Mouse (Mus musculus) thymus, adult 2 months (tissue): ENCODE results near the gene Tmem37. TPM values are rescaled to one million over a fixed set of nuclear protein-coding genes. Genes with fewer than 3 reads are reported as not detected.

Experiments used
- DNase-seq: peaks from one replicate; pipeline ENCODE4 v3.0.0; 2021
- H3K27ac ChIP-seq: fragments of 200-500 bp; 2 replicates; pipeline ENCODE4 v1.5.1; 2012; ENCODE audit warnings: low read length, control low read depth; ENCODE audit not compliant: control insufficient read depth, insufficient read depth
- H3K27me3 ChIP-seq: fragments of 200-500 bp; 2 replicates; pipeline ENCODE4 v1.6.1; 2012; ENCODE audit warnings: mild to moderate bottlenecking, low read length, moderate library complexity, mixed read lengths; ENCODE audit not compliant: control insufficient read depth, insufficient read depth
- H3K36me3 ChIP-seq: fragments of 200-500 bp; 2 replicates; pipeline ENCODE4 v1.6.1; 2012; ENCODE audit warnings: mild to moderate bottlenecking, low read length, moderate library complexity; ENCODE audit not compliant: control insufficient read depth, insufficient read depth
- H3K4me1 ChIP-seq: fragments of 200-500 bp; replicated peaks from 2 replicates; pipeline ENCODE4 v1.6.1; 2012; ENCODE audit warnings: low read length; ENCODE audit not compliant: control insufficient read depth, insufficient read depth
- H3K4me3 ChIP-seq: fragments of 200-500 bp; 2 replicates; pipeline ENCODE4 v1.5.1; 2012; ENCODE audit warnings: mild to moderate bottlenecking, low read length, control low read depth, moderate library complexity; ENCODE audit not compliant: control insufficient read depth, insufficient read depth
- CTCF ChIP-seq: fragments of 200-500 bp; IDR thresholded peaks from 2 replicates; pipeline ENCODE4 v1.5.1; 2012; ENCODE audit warnings: mild to moderate bottlenecking, control low read depth, low read length, moderate library complexity, borderline replicate concordance; ENCODE audit not compliant: control insufficient read depth, poor library complexity, insufficient read depth; ENCODE audit errors: extremely low read depth
- POLR2A ChIP-seq: fragments of 200-500 bp; IDR thresholded peaks from 2 replicates; pipeline ENCODE4 v1.6.1; 2012; ENCODE audit warnings: mild to moderate bottlenecking, low read length, control low read depth, moderate library complexity; ENCODE audit not compliant: control insufficient read depth, poor library complexity, insufficient read depth; ENCODE audit errors: extremely low read depth
- WGBS: fragments of 180-500 bp; shearing (Covaris S2); methylation state at CpG from one replicate; pipeline ENCODE4 v1.1.7; 2018; 5-methylcytosine and 5-hydroxymethylcytosine counted together
- polyA plus RNA-seq: library from polyadenylated mRNA; depleted of rRNA; stranded (reverse); fragments of >200 nt; gene quantifications from 2 replicates; pipeline ENCODE4 v1.2.3, GENCODE M21; 2012

Gene Tmem37
- polyA plus RNA-seq, 1 experiment = 18.5 TPM

- Histone ChIP-seq H3K36me3 (no peaks in the 10 kb centered on the region), H3K27ac (no peak overlapping the region), H3K27me3 (peaks cover 12% of the 10 kb centered on the region; the same call in 1 of the 2 replicates), H3K4me3 (no peak overlapping the region), H3K4me1 (0 out of 2 replicates have a peak, but pooled peaks cover 5% of the 10 kb centered on the region)
- no peak for TF ChIP-seq POLR2A
- DNase-seq = no peak
- 17% methylated on average over 16 of the region's 16 CpGs for WGBS
These were observed 974 bp downstream of the Tmem37 start for GRCm38 (mm10) chr1:120072900-120073299.

- Histone ChIP-seq H3K4me3 (no peak overlapping the region), H3K36me3 (no peaks in the 10 kb centered on the region), H3K27ac (no peak overlapping the region), H3K4me1 (0 out of 2 replicates have a peak, but pooled peaks cover 5% of the 10 kb centered on the region), H3K27me3 (peaks cover 12% of the 10 kb centered on the region; the same call in 1 of the 2 replicates)
- over 99% methylated on average over 4 of the region's 4 CpGs for WGBS
- no peak for TF ChIP-seq POLR2A
- TF ChIP-seq CTCF = no peak
- no peak for DNase-seq
These were observed 2.7 kb downstream of the Tmem37 start for GRCm38 (mm10) chr1:120071133-120071532.

GRCm38 (mm10) chr1:120070168-120070567 is 3.7 kb downstream of the Tmem37 start:
- Histone ChIP-seq H3K27me3 (peaks cover 12% of the 10 kb centered on the region; the same call in 1 of the 2 replicates), H3K27ac (no peak overlapping the region), H3K4me1 (0 out of 2 replicates have a peak, but pooled peaks cover 5% of the 10 kb centered on the region), H3K4me3 (no peak overlapping the region), H3K36me3 (no peaks in the 10 kb centered on the region)
- DNase-seq = no peak
- 97% methylated on average over 6 of the region's 6 CpGs for WGBS
- TF ChIP-seq CTCF = no peak
- no peak for TF ChIP-seq POLR2A

GRCm38 (mm10) chr1:120069120-120069519 is 4.8 kb downstream of the Tmem37 start:
- no peaks in the 10 kb centered on the region for H3K36me3 ChIP-seq
- 0 out of 2 replicates have a peak, but pooled peaks cover 5% of the 10 kb centered on the region for H3K4me1 ChIP-seq
- H3K4me3 ChIP-seq = no peak overlapping the region
- WGBS = 96% methylated on average over 5 of the region's 5 CpGs
- TF ChIP-seq CTCF = no peak
- no peak for TF ChIP-seq POLR2A
- peaks cover 12% of the 10 kb centered on the region; the same call in 1 of the 2 replicates for H3K27me3 ChIP-seq
- H3K27ac ChIP-seq = no peak overlapping the region
- DNase-seq = no peak

- no peak for TF ChIP-seq CTCF
- no peak for TF ChIP-seq POLR2A
- H3K27me3 ChIP-seq = no peaks in the 10 kb centered on the region
- no peak overlapping the region for H3K27ac ChIP-seq
- 32% methylated on average over 3 of the region's 3 CpGs for WGBS
- no peaks in the 10 kb centered on the region for H3K4me1 ChIP-seq
- no peaks in the 10 kb centered on the region for H3K36me3 ChIP-seq
- H3K4me3 ChIP-seq = no peak overlapping the region
- no peak for DNase-seq
These were observed 7.2 kb downstream of the Tmem37 start for GRCm38 (mm10) chr1:120066625-120067024.

GRCm38 (mm10) chr1:120066159-120066558 is 7.7 kb downstream of the Tmem37 start:
- no peaks in the 10 kb centered on the region for H3K27me3 ChIP-seq
- no peaks in the 10 kb centered on the region for H3K4me1 ChIP-seq
- TF ChIP-seq POLR2A (no peak), CTCF (no peak)
- H3K4me3 ChIP-seq = no peak overlapping the region
- H3K36me3 ChIP-seq = no peaks in the 10 kb centered on the region
- no peak overlapping the region for H3K27ac ChIP-seq
- DNase-seq = no peak
- WGBS = 92% methylated on average over 8 of the region's 8 CpGs
